Mouse (Mus musculus) midbrain, embryonic 15.5 days (tissue): ENCODE data around the gene Zfand2b. TPM values are rescaled to one million over a fixed set of nuclear protein-coding genes. Genes with fewer than 3 reads are reported as not detected.

Source experiments
- ATAC-seq: fragments of 200-750 bp; cut with Nextera tagmentation; replicated peaks from 2 replicates; pipeline ENCODE4 v1.8.0; 2017; ENCODE audit warnings: moderate TSS enrichment
- H3K27ac ChIP-seq: fragments of 300-500 bp; sonication (generic); 2 replicates; pipeline ENCODE4 v1.5.1; 2015; ENCODE audit warnings: mild to moderate bottlenecking, inconsistent platforms
- H3K27me3 ChIP-seq: fragments of 300-500 bp; sonication (generic); replicated peaks from 2 replicates; pipeline ENCODE4 v1.6.1; 2015; ENCODE audit warnings: inconsistent platforms
- H3K36me3 ChIP-seq: fragments of 300-500 bp; sonication (generic); replicated peaks from 2 replicates; pipeline ENCODE4 v1.6.1; 2015; ENCODE audit warnings: inconsistent platforms
- H3K4me1 ChIP-seq: fragments of 300-500 bp; sonication (generic); 2 replicates; pipeline ENCODE4 v1.6.1; 2015; ENCODE audit warnings: inconsistent platforms
- H3K4me2 ChIP-seq: fragments of 300-500 bp; sonication (generic); 2 replicates; pipeline ENCODE4 v1.6.1; 2015; ENCODE audit warnings: inconsistent platforms, mild to moderate bottlenecking, moderate library complexity
- H3K4me3 ChIP-seq: fragments of 300-500 bp; sonication (generic); 2 replicates; pipeline ENCODE4 v1.5.1; 2015; ENCODE audit warnings: mild to moderate bottlenecking, inconsistent platforms
- H3K9ac ChIP-seq: fragments of 300-500 bp; sonication (generic); 2 replicates; pipeline ENCODE4 v1.6.1; 2015; ENCODE audit warnings: mild to moderate bottlenecking, inconsistent platforms
- H3K9me3 ChIP-seq: fragments of 300-500 bp; sonication (generic); 2 replicates; pipeline ENCODE4 v1.6.1; 2016; ENCODE audit warnings: inconsistent platforms
- WGBS: fragments of 180-500 bp; shearing (Covaris S2); methylation state at CpG from one replicate; pipeline ENCODE4 v1.1.7; 2015; ENCODE audit warnings: mixed read lengths; 5-methylcytosine and 5-hydroxymethylcytosine counted together
- polyA plus RNA-seq: library from polyadenylated mRNA; unstranded; fragments of >200 nt; fragmentation: Nextera tagmentation; extraction: Ambion mirVana; gene quantifications from 2 replicates; pipeline ENCODE4 v1.2.1, GENCODE M21; 2015

The Zfand2b gene
- polyA plus RNA-seq, result 38.3 and 41.1 TPM in 2 replicates

DNA sequence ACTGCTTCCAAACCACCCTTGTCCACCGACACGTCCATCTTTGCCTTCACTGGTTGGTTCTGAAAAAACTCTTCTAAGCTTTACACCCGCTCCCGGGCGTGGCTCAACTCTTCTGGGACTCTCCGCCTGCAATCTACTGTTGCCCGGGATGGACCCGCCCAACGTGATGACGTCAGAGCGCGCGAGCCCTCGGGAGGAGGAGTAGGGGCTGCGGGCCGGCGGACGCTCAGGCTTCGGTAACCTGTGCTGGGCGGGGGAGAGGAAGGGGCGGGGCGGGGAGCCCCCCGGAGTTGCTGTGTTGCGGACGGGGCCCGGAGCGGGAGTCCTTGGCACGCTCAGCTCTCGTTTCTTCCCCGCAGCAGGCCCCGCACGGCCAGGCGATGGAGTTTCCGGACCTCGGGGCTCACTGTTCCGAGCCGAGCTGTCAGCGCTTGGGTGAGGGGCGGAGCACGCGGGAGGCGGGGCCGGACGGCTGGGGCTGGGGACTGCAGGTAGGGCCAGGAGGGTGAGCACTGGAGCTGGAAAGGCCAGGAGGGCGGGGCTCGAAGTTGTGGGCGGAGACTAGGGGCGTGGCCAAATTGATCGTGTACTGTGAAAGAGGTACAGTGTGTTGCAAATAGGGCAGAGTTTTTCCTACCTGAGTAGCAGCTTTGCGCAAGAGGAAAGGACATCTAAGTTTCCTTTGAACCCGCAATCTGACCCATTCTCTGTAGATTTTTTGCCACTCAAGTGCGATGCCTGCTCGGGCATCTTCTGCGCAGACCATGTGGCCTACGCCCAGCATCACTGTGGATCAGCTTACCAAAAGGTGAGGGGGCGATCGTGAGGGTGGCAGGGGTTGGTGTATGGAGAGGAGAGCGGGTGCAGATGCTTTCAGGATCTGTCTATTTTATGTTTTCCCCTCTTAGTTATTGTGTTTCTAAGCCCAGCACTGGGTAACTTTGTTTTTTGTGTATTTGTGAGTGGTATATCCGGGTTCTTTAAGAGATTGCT, at the start of gene Zfand2b:
Gene Zfand2b (plus strand): TSS at position 175 of the 993 bp plus-strand sequence.
- Histone ChIP-seq H3K9me3 (no peaks in the 10 kb centered on the region), H3K27ac (peak within 1 kb of the TSS; percentile 91), H3K4me1 (peaks cover 15% of the 10 kb centered on the region), H3K4me2 (peak within 1 kb of the TSS; percentile 77), H3K9ac (peak within 1 kb of the TSS; percentile 58), H3K27me3 (no peaks in the 10 kb centered on the region), H3K36me3 (peaks cover 30% of the 10 kb centered on the region), H3K4me3 (peak within 1 kb of the TSS; percentile 85)
- ATAC-seq, result peak; percentile 97
- WGBS, result under 1% methylated on average over 59 of the region's 59 CpGs

DNA sequence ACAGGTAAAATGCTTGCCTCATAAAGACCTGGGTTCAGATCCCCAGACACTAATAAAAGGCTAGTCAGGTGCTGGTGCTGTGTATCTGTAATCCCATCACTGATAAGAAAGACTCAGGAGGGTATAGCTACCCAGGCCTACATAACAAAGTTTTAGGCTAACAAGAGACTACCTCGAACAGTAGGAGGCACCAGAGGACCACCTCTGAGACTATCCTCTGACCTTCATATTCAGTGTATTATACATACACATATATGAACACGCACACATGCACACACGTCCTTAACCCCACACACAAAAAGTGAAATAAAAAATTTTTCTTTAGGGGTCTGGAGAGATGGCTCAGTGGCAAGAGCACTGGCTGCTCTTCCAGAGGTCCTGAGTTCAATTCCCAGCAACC, 46.2 kb upstream of the Zfand2b start:
- WGBS, result 87% methylated on average over 3 of the region's 3 CpGs
- no peaks in the 10 kb centered on the region for H3K9me3 ChIP-seq

DNA sequence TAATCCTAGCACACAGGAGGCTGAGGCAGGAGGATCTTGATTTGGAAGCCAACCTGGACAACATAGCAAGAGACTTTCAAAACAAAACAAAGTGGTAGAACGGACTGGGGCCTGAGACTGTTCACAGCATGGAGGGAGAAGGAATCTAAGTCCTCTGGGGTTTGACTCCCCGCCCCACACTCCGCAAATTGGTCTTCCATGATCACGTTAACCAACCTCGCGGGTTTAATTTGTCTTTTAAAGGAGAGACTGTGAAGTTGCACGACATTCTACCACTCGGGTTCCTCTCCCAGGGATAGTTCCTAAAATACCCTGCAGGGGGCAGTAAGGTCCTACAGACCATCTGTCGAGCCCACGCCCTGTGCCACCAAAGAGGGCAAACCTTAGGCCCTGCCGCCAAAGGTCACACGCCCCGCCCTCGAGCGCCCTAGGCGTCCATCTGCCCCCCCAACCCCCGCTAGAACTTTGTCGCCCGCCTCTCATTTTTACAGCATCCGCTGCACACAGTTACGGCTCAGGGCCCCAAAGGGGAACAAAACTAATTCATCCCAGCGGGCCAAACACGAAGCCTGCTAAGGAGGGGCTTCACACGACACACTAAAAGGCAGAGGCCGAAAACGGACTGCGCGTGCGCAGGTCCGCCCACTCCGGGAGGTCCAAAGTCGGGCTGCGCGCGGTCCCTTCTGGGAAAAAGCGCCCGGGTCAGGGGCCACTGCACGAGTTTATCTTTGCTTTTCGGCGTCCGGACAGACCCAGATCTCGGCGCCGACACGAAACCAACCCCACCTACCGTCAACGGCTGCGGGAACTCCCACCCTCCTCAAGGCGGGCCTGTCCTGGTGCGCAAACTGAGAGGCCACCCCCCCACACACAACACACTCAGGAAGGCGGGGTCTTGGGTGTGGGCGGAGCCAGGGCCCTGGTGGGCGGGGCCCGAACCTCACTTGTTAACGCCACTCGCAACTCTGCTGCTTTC, 43.8 kb upstream of the Zfand2b start, which contains the start of gene Nhej1:
Gene Nhej1 (minus strand): TSS at position 855 of the 976 bp plus-strand sequence.
- Histone ChIP-seq H3K36me3 (no peaks in the 10 kb centered on the region), H3K4me3 (peak within 1 kb of the TSS; percentile 57), H3K27ac (peak within 1 kb of the TSS; percentile 91), H3K9ac (peak within 1 kb of the TSS; percentile 65), H3K4me2 (peak within 1 kb of the TSS; percentile 69), H3K4me1 (peaks cover 7% of the 10 kb centered on the region; the same call in 1 of the 2 replicates), H3K27me3 (no peaks in the 10 kb centered on the region), H3K9me3 (no peaks in the 10 kb centered on the region)
- peak; percentile 94 for ATAC-seq
- 2% methylated on average over 56 of the region's 56 CpGs for WGBS

More for the DNA sequence above, 46.2 kb upstream of the Zfand2b start:
- H3K27me3 ChIP-seq, result no peaks in the 10 kb centered on the region
- H3K9ac ChIP-seq, result no peak overlapping the region
- no peak overlapping the region for H3K4me2 ChIP-seq
- H3K4me1 ChIP-seq, result peaks cover 7% of the 10 kb centered on the region; the same call in 1 of the 2 replicates
- H3K27ac ChIP-seq, result no peak overlapping the region
- H3K4me3 ChIP-seq, result no peak overlapping the region
- no peak for ATAC-seq
- H3K36me3 ChIP-seq, result no peaks in the 10 kb centered on the region

DNA sequence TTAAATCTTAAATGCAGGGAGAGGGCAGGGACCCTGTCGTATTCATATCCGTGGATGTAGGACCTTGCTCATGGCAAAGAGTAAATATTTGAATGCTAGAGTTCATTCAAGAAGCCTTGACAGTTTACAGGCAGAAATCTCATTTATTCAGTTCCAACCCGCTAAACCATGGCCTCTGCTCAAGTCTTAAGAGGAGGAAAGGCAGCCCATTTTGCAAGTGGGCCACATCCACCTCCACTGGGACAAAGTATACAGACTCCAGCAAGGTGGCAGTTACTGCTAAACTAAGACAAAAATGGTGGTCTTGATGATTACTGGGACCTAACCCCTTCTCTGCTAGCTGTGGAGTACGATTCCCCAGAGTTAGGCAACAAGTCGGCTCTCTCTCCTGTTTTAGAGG, 43.0 kb upstream of the Zfand2b start:
- H3K36me3 ChIP-seq, result no peaks in the 10 kb centered on the region
- ATAC-seq, result 0 out of 2 replicates have a peak, but pooled peaks have one; percentile 10
- H3K27ac ChIP-seq, result peak overlapping the region; percentile 91; the same call in 1 of the 2 replicates
- no peaks in the 10 kb centered on the region for H3K27me3 ChIP-seq
- peaks cover 7% of the 10 kb centered on the region; the same call in 1 of the 2 replicates for H3K4me1 ChIP-seq
- peak overlapping the region; percentile 57 for H3K4me3 ChIP-seq
- no peaks in the 10 kb centered on the region for H3K9me3 ChIP-seq
- H3K4me2 ChIP-seq, result peak overlapping the region; percentile 69
- 34% methylated on average over 5 of the region's 5 CpGs for WGBS
- H3K9ac ChIP-seq, result peak overlapping the region; percentile 65

DNA sequence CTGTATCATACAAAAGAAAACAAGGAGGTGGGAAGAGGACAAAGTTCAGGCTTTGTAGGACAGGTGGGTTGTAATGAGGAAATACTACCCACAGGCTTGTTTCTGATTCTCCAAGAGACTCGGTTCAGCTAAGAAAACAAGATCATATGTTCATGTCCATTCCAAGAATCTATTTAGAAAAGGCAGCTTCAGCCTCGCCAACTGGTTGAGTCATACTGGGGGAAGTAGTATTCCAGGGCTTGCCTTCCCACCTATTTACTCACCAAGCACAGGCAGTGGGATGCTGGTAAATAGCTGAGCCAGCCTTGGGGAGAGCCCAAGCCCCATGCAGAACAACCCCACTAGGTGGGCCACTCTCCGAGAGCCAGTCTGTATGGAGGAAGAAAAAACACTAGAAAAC, 39.8 kb upstream of the Zfand2b start:
- no peak overlapping the region for H3K27ac ChIP-seq
- no peak for ATAC-seq
- no peak overlapping the region for H3K4me2 ChIP-seq
- peaks cover 7% of the 10 kb centered on the region; the same call in 1 of the 2 replicates for H3K4me1 ChIP-seq
- H3K9ac ChIP-seq, result no peak overlapping the region
- H3K27me3 ChIP-seq, result no peaks in the 10 kb centered on the region
- H3K9me3 ChIP-seq, result no peaks in the 10 kb centered on the region
- H3K36me3 ChIP-seq, result no peaks in the 10 kb centered on the region
- WGBS, result 85% methylated on average over 3 of the region's 3 CpGs
- no peak overlapping the region for H3K4me3 ChIP-seq

DNA sequence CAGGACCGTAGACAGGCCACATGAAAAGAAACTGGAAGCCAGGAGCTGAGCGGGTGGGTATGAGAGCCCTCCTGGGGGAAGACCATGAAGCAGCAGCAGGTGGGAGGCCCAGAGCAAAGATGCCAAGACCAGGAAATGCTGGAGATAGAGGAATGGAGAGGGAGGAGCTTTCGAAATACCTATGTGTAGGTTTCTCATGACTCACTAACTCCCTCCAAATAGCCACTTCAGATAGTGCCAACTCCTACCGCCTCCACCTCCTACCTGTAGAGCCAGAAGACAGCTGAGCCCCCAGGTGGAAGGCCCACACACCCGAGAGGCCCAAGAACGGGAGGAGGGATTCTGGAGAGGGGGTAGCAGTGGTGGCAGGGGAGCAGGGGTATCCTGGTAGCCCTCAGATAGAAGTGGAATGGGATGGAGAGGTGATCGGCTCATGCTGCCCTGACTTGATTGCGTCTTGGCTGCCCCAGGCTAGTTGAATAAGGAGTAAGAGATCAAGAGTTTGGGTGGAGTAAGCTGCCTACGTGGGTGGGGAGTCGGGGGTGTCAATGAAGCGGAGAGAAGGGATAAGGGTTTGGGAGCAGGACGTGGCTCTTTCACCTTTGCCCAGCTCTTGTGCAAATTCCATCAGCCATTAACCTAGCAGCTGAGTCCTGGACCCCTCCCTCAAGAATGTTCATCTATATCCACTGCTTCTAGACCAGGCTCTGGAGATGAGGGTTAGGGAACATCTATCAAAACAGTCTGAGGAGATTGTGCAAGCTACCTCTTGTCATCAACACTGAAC, 34.8 kb upstream of the Zfand2b start, which contains the start of gene Slc23a3:
Gene Slc23a3 (minus strand): TSS at position 470 of the 787 bp plus-strand sequence.
- H3K9ac ChIP-seq, result no peak within 1 kb of the TSS
- no peak for ATAC-seq
- no peaks in the 10 kb centered on the region for H3K4me1 ChIP-seq
- no peaks in the 10 kb centered on the region for H3K27me3 ChIP-seq
- peaks cover 13% of the 10 kb centered on the region; the same call in 1 of the 2 replicates for H3K36me3 ChIP-seq
- H3K4me2 ChIP-seq, result no peak within 1 kb of the TSS
- H3K9me3 ChIP-seq, result no peaks in the 10 kb centered on the region
- no peak within 1 kb of the TSS for H3K4me3 ChIP-seq
- H3K27ac ChIP-seq, result no peak within 1 kb of the TSS
- 62% methylated on average over 12 of the region's 12 CpGs for WGBS

DNA sequence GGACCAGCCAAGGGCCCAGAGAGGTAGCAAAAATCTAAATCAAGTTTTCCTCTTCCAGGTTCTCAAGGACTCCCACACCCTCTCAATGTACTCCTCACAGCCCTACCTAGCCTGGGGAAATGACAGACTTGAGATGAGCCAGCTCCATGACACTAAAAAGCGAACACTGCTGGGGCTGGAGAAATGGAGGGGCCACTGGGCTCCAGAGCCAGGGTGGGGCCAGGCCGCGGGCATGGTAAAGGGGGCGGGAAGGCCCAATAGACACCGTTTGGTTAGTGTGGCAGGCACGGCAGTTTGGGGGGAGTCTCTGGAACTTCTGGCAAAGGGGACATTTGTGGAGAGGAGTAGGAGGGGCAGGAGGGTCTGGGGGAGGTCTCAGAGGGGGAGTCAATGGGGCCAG, 32.2 kb upstream of the Zfand2b start:
- 83% methylated on average over 6 of the region's 6 CpGs for WGBS
- Histone ChIP-seq H3K36me3 (peaks cover 14% of the 10 kb centered on the region; the same call in 1 of the 2 replicates), H3K9me3 (no peaks in the 10 kb centered on the region), H3K27me3 (no peaks in the 10 kb centered on the region), H3K4me3 (no peak overlapping the region), H3K4me1 (peaks cover 23% of the 10 kb centered on the region), H3K9ac (no peak overlapping the region), H3K27ac (no peak overlapping the region), H3K4me2 (no peak overlapping the region)
- no peak for ATAC-seq

DNA sequence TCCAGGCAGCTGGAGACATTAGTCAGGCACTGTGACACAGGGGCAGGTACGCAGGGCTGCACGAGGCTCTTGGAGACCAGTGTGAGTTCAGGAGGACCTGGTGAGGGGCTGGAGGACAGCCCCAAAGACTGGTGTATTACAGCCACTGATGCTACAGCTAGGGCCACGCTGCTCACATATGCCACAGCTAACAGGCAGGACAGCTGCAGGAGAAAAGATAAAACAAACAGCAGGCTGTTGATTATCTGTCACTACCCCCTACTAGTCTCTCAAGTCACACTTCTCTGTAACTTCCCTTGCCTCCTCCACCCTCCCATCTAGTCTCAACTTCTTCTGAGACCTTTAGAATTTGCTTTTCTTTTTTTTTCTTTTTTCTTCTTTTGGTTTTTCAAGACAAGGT, 31.7 kb upstream of the Zfand2b start:
- H3K27me3 ChIP-seq, result no peaks in the 10 kb centered on the region
- no peak overlapping the region for H3K4me2 ChIP-seq
- 93% methylated on average over 3 of the region's 3 CpGs for WGBS
- ATAC-seq, result no peak
- peaks cover 23% of the 10 kb centered on the region for H3K4me1 ChIP-seq
- no peak overlapping the region for H3K9ac ChIP-seq
- no peak overlapping the region for H3K4me3 ChIP-seq
- no peaks in the 10 kb centered on the region for H3K9me3 ChIP-seq
- no peak overlapping the region for H3K27ac ChIP-seq
- H3K36me3 ChIP-seq, result peaks cover 14% of the 10 kb centered on the region; the same call in 1 of the 2 replicates

DNA sequence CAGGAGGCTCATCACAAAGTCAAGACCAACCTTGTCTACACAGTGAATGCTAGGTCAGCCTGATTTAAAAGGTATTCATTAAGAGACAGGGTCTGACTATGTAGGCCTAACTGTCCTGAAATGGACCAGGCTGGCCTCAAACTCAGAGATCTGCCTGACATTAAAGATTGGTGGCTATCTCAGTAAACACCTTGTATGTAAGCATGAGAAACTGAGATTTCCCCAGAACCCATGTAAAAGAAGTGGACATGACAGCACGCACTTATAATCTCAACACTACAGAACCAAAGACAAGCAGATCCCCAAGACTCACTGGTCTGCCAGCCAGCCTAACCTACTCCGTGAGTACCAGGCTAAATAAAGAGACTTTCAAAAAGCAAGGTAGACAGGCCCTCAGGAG, 30.0 kb upstream of the Zfand2b start:
- Histone ChIP-seq H3K9ac (no peak overlapping the region), H3K4me1 (peaks cover 28% of the 10 kb centered on the region), H3K36me3 (peaks cover 14% of the 10 kb centered on the region; the same call in 1 of the 2 replicates), H3K4me2 (no peak overlapping the region), H3K27me3 (no peaks in the 10 kb centered on the region), H3K9me3 (no peaks in the 10 kb centered on the region), H3K4me3 (no peak overlapping the region), H3K27ac (no peak overlapping the region)
- no peak for ATAC-seq
- WGBS, result 98% methylated on average over 2 of the region's 2 CpGs

DNA sequence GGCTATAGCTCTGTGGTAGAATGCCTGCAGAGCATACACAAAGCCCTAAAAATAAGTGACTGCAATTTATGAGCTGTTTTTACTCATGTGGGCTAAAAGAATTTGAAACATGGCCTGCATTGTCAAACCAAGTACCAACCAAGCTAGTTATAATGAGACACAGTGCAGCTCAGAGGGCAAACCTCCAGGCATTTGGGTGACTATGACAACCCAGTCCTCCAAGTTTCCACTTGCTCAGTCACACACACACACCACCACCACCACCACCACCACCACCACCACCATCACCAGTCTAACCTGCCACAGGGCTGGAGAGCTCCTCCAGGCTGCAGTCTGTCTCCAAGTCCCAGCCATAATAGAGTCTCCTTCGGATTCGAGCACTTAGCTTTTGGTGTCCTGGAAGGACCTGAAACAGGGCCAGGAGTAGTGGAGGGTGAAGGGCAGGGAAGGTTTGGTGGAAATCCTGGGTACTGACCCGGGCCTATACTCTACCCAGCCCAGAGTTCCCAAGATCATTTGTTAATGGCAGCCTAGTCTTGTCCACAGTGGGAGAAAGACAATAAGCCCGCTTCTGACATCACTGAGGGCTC, 27.8 kb upstream of the Zfand2b start:
- Histone ChIP-seq H3K9me3 (no peaks in the 10 kb centered on the region), H3K4me1 (peaks cover 43% of the 10 kb centered on the region), H3K27ac (no peak overlapping the region; the same call in 1 of the 2 replicates), H3K27me3 (no peaks in the 10 kb centered on the region), H3K9ac (peak overlapping the region; percentile 88), H3K4me3 (peak overlapping the region; percentile 75), H3K36me3 (peaks cover 27% of the 10 kb centered on the region), H3K4me2 (peak overlapping the region; percentile 92)
- no peak for ATAC-seq
- WGBS, result 63% methylated on average over 4 of the region's 4 CpGs
